Mouse (Mus musculus) right cerebral cortex, postnatal 4 days (tissue): Measurements from ENCODE around the gene Gm17660.

Experiments used
- DNase-seq: peaks from one replicate; pipeline ENCODE4 v3.0.0-alpha.2; 2022

The Gm17660 gene

DNA sequence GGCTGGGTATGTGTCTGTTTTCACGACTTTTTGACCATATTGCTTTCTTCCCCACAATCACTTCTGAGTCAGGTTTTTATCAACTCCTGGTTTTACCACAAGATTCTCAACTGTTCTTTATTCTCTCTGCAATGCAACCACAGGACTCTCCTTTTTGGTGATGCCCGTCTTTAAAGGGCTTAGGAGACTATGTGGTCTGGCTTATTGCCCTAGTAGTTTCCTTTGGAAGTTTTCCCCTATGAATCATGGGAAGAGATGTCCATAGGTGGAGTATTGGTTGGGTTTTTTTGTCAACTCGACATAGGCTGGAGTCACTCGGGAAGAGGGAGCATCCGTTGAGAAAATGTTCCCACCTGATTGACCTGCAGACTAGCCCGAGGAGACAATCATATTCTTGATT, 3.3 kb upstream of the Gm17660 start:
- DNase-seq = no peak

DNA sequence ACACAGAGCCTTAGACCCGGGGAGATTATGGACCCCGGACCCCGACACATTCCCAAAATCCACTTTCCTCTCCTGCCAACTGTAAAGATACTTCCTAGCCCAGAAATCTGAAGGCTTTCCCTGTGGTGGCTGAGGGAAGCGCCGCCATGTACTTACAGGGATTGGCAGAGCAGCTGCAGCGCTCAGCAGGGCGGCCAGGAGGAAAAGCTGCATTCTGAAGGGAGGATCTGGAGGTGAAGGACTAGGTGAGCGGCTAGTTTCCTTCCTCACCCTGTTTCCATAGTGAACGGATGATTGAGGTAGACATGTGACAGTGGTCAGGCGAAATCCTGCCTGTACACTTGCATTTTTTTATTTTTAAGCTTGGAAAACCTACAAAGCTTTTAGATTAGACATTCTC, 1.0 kb downstream of the Gm17660 start:
- DNase-seq = peak; percentile 27

DNA sequence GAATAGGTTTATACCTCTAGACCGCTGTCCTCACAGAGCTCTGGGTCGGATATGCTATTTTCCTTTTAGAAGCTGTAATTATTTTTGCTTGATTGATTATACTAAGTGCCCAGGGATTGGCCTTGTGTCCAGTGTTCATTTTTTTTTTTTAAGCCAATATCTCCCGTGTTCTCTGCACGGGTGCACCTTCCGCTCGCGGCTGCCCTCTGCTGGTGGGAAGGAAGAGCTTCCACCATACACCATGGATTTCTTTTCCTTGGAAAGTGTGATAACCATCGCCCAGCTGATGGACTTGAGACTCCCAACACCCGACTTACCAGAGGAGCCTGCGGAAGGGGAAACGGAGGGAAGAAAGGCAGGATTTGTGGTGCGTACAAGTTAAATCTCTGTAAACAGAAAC, 3.0 kb downstream of the Gm17660 start:
- peak; percentile 83 for DNase-seq

DNA sequence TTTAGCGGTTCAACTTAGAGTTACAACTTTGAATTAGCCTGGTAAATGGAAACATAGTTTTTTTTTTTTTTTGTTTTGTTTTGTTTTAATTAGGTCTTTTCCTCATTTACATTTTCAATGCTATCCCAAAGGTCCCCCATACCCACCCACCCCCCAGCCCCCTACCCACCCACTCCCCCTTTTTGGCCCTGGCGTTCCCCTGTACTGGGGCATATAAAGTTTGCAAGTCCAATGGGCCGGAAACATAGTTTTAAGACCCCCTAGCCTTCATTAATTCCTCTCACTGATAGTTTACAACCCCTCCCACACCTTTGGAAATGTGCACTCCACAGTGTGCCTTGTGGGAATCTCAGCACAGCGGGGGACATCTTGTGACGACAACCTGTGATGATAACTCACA, 3.8 kb downstream of the Gm17660 start:
- no peak for DNase-seq

DNA sequence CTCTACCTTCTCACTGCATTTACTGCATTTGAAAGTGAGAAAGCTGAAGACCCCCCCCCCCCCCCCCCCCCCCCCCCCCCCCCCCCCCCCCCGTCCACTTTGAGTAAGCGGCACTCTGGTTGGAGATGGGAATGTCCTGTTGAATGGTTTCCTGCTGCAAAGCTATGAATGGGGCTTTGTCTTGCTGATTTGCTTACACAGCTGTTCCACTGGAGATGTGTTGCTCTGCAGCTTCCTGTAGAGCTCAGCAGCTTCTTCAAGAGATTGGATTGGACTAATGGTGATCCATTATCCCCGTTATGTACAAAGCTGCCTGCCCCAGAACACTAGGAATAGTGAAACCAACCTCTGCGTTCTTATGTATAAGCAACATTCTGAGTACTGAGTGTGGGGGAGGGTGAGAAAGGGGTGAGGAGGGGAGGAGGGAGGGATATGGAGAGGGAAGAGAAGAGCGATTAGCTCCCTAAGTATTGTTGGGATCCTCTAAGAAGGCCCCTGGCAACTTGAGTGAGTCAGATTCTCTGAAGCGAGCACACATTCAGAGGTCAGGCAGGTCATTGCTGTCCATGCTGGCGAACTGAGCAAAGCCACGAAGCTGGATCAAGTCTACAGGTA, 5.0 kb downstream of the Gm17660 start:
- no peak for DNase-seq

DNA sequence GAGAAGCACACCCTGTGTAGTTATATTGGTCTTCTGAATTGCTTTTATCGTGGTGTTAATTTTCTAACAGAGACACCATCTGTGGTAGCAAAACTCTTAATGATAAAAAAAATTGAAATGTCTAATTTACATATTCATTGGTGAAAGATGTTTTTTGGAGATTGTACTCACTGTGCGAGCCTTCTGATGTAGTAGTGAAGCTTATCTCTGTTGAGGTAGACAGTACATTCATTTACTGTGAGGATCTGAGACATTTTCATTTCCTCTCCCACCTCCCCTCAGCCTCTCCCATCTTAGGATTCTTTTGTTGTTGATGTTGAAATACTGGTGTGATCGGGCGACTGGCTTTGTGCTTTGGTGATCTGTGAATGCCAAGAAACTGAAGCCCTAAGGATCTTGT, 6.4 kb downstream of the Gm17660 start:
- DNase-seq = no peak

DNA sequence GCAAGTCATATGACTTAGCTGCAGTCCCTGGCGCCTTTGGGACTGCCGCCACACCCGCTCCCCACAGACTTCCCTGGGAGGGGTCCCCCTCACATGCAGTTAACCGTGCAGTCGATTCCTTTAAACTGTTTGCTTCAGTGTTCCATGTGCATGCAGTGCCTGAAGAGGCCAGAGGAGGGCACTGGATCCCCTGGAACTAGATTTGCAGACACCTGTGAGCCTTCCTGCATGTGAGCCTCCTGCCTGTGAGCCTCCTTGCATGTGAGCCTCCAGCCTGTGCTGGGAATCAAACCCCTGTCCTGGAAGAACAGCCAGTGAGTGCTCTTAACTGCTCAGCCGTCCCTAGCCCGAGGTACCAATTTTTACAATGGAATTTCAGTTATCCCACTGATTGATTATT, 8.7 kb downstream of the Gm17660 start:
- DNase-seq = no peak

DNA sequence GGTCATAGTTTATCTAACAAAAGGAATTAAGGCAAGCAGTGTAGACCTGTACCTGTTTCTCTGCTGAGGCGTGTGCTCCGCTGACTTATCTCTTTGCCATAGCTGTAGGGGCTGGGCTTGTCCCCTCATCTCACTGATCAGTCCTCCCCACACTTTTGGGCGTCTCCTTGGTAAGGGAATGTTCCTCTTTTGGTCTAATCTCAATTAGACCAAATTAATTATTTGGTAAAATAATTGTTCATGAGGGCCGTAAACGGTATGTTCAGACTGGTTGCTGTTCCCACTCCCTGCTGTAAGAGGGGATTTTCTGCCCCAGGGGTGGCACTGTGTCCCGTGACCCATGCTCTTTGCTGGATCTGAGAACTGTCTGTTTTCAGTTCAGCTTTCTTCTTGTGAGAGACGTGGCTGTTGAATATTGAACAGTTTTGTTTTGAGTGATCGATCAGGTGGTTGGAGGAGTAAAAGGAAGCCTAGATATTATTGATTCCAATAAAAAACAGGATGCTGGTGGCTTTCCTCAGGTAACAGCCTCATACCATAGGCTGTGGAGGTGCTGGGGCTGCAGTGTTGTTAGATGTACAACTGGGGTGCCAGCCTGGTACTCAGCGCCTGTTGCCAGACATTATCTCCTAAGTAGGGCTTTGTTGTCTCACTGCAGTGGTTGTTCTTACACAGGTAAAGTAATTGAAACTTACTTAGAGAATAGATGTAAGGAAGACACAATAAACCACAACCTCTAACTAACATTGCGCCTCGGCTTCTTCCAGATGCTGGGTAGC, 14.4 kb downstream of the Gm17660 start:
- DNase-seq = no peak

DNA sequence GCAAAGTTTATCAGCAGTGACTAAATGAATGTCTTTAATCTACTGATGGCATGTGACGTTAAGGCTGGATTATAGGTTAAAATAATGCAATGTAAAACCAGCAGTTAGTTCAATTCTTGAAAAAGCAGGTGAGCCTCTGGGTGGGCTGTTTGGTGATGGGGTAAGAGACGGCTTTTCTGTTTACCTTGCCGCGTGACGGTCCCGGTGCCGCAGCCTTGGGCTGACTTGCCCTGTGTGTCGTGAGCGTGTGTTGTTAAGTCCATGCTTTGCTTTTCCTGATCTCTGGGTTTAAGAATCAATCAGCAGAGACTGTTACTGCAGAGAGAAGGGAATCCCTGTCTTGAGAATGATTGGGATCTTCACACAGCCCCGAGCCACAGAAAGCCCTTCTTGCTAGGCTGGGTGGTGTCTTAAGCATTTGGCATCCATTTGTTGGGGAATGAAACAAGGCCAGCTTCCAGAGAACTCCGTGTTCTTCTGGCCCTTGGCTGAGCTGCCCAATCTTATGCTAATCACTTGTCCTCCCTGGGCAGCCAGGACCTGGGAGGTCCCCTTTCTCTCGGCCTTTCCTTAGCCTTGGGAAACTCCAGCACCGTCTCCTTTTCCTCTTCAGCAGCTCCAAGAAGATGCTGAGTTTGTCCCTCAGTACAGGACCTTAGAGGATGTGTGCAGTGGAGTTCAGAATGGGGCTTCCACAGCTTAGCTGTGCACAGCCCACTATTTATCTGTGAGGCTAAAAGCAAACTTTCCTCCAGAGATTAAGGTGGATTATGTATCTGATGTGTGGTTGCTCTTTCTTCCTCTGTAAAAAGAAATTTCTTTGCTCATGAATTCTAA, 15.3 kb downstream of the Gm17660 start:
- DNase-seq = no peak

DNA sequence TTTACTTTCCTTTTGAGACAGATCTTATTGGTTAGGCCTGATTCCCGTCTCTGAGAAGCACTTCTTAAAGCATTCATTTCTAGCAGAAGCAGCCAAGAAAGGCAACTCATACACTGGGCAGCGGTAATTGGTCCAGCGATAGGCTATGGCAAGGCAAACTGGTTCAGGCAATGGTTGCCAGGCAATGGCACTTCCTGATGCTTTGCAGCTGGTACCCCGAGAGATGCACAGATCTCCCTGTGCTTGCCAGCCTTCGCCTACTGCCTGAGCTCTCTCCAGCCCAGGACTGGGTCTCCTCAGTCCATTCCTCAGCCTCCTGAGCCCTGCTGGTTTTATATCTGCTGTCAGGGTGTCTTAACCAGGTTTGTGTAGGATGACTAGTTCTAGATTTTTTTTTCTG, 17.0 kb downstream of the Gm17660 start:
- no peak for DNase-seq

DNA sequence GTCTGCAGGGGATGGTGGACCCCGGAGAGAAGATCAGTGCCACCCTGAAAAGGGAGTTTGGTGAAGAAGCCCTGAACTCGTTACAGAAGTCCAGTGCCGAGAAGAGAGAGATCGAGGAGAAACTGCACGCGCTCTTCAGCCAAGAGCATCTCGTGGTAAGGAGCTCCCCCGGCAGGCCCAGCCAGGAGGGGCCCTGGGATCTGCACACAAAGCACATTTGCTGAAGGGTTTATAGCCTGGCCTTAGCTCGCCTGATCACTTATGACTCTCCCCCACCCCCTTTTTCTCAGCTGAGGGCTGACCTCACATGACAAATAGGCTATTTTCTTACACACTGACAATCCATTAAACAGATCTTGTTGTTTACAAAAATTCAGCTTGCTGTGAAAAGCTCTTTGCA, 17.8 kb downstream of the Gm17660 start:
- DNase-seq = no peak

DNA sequence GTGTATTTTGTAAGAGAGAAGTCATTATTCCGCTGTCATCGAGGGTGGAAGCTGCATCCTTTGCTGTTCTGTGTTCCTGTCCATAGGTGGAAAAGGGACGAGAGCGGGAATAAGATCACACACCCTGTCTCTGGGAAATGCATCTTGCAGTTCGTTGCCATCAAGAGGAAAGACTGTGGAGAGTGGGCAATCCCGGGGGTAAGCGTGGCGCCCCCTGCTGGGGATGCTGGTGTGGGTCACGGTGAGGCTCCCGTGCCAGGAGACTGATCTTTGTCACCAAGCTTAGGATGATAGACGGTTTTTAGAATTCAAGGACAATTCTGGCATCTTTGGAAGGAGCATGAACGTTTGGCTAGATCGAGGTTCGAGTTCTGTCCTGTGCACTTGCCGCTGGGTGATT, 19.4 kb downstream of the Gm17660 start:
- peak; percentile 52 for DNase-seq

DNA sequence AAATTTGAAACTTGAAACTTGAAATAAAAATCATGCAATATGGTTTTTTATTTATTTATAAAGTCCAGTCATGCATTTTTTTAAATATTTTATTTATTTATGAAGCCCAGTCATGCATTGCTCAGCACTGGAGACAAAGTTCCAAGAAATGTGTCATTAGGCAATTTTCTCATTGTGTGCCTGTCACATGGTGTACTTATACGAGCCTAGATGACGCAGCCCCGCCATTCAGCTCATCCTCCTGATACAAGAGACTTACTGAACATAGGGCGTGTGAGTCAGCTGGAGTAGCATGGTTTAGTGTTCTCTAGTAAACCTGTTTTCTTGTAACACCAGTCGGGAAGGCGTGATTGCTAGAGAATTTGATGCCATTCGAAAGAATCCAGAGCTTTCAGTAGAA, 21.1 kb downstream of the Gm17660 start:
- no peak for DNase-seq

DNA sequence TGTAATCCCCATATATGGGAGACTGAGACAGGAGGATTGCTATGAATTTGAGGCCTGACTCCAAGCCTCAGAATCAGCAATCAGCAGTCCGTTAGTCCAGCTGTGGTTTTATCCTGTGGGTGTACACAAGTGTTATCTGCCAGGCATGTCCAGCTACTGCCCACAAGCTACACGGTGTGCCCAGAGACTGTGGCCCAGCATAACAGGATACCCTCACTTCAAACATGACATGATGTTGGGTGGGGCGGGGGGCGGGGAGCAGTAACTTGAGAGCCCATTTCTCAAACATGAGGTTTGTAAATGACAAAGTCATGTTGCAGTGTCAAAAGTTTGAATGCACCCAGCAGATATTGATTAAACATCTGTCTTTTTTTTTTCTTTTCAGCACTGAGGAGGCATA, 21.6 kb downstream of the Gm17660 start:
- no peak for DNase-seq

DNA sequence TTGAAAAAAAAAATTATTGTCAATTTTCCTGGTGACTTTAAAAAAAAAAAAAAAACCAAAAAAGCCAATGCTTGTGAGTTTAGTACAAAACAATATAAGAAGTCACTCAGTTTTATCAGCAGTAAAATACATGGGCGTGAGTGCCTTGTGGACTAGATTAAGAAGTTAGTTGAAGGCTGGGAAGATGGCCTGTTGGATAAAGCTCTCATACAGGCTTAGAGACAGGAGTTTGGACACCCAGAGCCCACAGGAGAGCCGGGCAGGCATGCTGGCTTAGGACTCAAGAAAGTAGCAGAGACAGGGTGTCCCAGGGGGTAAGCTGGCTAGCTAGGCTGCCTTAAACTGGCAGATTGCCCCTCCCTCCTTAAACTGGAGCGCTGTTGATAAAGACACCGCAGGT, 22.5 kb downstream of the Gm17660 start:
- DNase-seq = no peak

DNA sequence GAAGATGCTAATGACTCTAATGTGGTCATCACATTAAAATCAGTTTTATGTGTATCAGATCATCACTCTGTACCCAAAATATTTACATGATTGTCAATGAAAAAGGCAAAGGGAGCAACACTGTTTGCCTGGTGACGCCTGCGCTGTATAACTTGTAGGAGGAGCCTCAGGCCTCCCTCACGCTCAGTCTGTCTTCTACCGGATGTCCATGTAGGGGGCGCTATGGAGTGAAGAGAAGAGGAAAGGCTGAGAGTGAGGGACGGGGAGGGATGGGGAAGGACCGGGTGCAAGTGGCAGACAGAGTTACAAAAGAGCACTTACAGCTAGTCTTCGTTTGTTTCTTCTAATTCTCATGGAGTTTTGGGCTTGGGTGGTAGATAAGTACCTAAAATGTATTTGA, 24.5 kb downstream of the Gm17660 start:
- DNase-seq = no peak

DNA sequence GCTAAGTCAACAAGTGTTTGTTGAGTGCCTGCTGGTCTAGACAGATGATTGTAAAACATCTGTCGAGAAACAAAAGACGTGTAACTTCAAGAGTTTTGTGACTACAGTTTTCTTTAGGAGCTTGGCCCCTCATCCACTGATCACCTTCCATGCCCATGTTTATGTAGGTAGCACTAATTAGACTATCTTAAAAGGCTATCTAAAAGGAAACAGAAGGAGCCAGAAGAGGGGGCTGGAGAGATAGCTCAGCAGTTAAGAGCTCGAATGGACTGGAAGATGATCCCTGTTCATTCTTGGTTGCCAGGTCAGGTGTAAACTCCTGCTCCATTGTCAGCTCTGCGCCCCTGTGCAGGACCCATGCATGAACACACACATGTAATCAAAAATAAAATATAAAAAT, 29.3 kb downstream of the Gm17660 start:
- DNase-seq = no peak

DNA sequence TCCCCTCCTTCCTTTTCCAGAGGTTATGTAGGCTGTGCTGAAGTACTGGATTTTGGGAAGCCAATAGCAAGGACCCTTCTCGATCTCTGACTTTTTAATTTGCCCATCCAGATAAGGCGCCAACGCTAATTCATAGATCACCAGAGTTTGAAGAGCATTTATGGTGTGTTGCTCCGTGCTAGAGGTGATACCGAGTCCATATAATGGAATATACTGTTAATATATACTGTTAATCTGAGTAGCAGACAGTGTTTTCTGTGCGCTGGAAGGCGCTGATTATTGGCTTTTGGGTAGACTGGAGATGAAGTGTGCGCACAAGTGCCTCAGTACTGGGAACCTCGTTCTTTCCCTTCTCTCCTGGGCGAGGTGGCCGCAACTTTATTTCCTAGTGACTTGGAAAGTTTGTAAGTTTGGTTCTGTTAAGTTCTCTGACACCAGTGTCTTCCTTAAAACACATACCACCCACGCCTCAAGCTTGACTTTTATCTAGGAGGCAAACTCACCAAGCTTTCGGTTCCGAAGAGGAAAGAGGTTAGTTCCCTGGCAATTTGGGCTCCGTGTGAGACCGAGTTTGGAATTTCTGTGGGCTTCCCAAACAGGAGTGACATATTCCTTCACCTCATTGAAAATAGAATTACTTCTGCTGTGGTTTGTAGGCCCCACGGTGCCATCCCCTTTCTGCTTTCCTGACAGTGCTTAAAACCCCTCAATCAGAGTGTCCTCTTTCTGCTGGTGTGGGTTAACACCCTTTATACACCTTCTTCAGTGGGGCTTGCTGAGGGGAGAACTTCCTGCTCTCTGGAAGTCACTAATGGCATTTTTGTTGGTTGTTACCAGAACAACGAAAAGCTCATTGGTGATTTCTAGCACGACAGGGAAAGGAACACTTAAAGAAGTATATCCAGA, 30.0 kb downstream of the Gm17660 start:
- no peak for DNase-seq

DNA sequence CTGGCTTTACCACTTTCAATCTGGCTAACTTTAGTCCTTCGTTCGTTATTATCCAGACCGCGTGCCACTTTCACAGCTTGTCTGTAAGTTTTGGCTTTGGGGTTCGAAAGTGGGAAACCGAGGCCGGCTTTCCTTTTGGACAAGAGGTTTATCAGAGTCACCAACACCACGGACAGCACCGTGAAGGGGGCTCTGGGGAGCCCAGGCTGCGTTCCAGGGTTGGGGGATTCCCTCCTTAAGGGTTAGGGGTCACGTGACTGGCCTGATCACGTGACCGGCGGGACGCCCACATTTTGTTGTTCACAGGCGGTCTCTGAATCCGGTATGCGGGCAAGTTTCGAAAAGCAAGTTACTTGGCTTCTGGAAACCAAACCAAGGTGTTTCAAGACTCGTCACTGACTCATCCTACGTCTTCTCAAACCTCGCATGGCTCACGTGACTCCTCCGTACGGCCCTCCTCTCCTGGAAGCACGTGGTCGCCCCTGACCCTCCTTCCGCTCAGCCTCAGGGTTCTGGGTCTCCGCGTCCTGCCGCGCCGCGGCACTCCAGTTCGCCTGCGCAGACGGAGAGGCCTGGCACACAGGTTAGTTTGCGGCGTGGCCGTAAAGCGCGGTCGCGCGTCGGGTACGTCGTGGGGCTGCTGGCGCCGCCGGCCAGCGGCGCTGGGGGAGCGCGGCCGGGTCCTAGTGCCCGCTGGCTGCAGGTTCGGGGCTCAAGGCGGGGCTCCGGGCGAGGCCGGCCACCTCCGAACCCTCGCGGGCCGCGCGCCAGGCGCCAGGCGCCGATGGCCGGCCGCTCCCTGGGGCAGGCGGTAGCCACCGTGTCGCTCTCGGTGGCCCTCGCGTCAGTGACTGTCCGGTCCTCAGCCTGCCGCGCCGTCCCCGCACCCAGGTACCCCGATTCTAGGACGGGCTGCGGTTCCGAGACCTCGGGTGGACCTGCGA, 30.9 kb downstream of the Gm17660 start, which contains the start of gene Nudt9:
Gene Nudt9, plus strand, starts transcription at position 51 of the 944 bp plus-strand sequence.
- peak; percentile 91 for DNase-seq

DNA sequence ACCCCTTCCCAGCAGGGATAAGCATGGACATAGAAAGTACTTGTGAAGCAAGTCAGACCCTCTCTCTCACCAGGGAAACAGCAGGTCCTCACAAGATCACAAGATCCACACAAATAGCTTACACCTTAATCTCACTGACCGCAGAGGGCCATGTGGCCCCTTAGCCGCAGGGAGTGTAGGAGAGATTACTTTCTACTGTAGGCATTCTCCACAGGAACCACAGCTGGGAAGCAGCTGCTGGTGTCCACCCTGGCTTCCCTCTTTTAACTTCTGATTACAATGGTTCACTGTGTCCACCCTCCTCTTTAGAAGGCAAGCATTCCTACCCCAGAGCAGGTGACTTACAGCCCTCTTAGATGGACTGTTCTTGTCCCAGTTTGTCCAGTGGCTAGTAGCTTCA, 33.7 kb downstream of the Gm17660 start:
- no peak for DNase-seq

DNA sequence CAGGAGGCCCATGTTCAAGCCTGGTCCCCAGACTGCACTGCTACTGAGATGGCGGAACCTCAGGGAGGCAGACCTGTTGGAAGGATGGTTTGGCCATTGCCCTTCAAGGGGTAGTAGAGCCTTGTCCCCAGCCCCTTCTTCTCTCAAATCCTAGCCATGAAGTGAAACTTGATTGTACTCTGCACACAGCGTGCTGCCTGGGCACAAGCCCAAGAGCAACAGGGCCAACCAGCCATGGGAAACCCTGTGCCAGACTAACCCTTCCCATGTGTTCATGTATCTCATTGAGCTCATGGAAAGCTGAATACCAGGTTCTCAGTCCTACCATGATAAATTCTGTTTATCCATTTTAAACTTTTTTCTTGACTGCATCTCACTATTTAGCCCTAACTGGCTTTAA, 34.5 kb downstream of the Gm17660 start:
- no peak for DNase-seq
